Mouse (Mus musculus): ENCODE results near the gene Zfp609. TPM values are rescaled to one million over a fixed set of nuclear protein-coding genes. Genes with fewer than 3 reads are reported as not detected.
"Not testable (repeated sequence)": the region's sequence is repeated elsewhere in the genome, so short reads cannot be mapped to it uniquely, and the experiment has no call there.

Gene Zfp609
- polyA plus RNA-seq, 1 experiment from 2014 or later: 6.4 TPM

DNA sequence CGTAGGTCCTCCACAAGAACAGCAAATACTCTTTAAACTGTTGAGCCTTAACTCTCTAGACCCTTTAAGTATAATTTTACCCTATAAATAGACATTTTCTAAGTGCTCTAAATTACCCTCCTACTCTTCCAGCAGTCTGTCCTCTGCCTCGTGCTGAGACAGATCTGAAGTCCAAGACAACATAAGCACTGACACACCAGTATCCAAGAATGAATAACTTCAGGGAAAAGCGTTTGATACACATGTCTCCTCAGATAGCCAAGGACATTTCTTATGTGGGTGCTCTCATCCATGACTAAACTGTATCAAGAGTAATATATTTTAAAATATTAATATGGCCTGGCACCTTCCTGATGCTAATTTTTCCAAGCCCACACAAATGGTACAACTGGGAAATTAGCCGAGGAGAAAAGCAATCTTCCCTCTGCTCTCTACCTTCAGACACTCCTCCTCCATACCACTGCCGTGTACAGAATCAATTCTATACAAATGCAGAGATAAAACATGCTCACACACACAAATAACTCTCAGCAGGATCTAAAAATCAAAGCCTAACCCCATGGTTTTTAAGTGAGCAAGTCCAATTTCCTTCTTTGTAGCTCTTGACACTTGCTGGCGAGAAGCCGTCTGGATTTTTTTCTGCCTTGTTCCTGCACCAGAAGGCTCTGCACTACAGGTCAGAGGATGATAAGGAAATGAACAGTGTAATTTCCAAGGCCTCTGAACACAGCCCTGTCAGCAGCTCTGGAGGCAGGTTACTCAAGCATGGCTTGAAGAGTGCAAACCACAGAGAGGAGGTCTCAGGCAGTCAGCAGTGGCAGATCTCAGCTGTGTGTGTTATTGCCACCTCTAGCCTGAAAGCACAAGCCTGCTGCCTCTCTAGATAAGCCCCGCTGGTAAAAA, 40.2 kb downstream of the Zfp609 start:
- WGBS: 42% methylated on average over 8 of the region's 8 CpGs
- Histone ChIP-seq H3K4me3 (replicated peaks) (no peak overlapping the region), H3K9ac (no peak overlapping the region), H3K27me3 (replicated peaks) (no peaks in the 10 kb centered on the region), H3K9me3 (no peaks in the 10 kb centered on the region), H3K4me1 (peaks cover 11% of the 10 kb centered on the region), H3K27ac (peak overlapping the region; percentile 48), H3K36me3 (no peaks in the 10 kb centered on the region), H3K4me2 (no peak overlapping the region)
- peak; percentile 78 for ATAC-seq (ENCODE audit: insufficient read depth, low FRiP score, low read depth)

DNA sequence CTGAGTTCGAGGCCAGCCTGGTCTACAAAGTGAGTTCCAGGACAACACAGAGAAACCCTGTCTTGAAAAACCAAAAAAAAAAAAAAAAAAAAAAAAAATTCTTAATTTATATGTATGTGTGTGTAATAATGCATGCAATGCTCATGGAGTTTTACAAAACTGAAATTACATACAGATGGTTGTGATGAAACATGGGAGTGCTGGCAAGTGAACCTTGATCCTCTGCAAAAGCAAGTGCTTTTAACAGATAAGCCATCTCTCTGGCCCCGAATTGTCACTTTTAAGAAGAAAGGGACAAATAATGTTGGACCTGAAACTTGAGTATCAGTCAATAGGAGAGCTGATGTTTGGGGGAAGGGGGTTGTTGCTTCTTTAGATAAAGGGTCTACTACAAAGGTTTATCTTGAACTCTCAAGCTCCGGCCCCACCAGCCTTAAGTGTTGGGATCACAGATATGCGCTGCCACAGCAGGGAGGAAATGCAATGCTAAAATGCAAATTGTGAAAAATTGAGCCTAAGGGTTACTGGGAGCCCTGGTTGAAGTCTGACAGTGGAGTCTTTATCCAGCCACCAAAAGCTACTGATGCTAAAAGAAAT, 41.5 kb downstream of the Zfp609 start:
- no peak for ATAC-seq (ENCODE audit: insufficient read depth, low FRiP score, low read depth)
- H3K27me3 ChIP-seq (replicated peaks): no peaks in the 10 kb centered on the region
- 70% methylated on average over 4 of the region's 4 CpGs for WGBS
- no peak overlapping the region for H3K4me3 ChIP-seq (replicated peaks)
- H3K9ac ChIP-seq: no peak overlapping the region
- H3K27ac ChIP-seq: no peak overlapping the region
- H3K36me3 ChIP-seq: no peaks in the 10 kb centered on the region
- peaks cover 11% of the 10 kb centered on the region for H3K4me1 ChIP-seq
- no peaks in the 10 kb centered on the region for H3K9me3 ChIP-seq
- no peak overlapping the region for H3K4me2 ChIP-seq

DNA sequence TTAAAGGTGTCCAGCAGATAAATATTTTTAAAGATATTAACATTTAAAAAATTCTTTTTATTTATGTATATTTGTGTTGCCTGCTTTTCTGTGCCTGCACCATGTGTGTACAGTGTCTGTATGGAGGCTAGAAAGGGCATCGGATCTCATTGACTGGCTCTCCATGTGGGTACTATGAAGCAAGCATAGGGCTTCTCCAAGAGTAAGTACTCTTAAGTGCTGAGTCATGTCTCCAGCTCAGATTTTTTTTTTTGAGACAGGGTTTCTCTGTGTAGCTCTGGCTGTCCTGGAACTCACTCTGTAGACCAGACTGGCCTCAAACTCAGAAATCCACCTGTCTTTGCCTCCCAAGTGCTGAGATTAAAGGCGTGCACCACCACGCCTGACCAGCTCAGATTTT, 47.7 kb downstream of the Zfp609 start:
- WGBS: 93% methylated on average over 3 of the region's 3 CpGs
- H3K4me1 ChIP-seq: peaks cover 15% of the 10 kb centered on the region
- not testable (repeated sequence) for H3K4me3 ChIP-seq (replicated peaks); H3K36me3 ChIP-seq; H3K27ac ChIP-seq; H3K4me2 ChIP-seq; H3K9ac ChIP-seq; H3K9me3 ChIP-seq; H3K27me3 ChIP-seq (replicated peaks); ATAC-seq (ENCODE audit: insufficient read depth, low FRiP score, low read depth)

DNA sequence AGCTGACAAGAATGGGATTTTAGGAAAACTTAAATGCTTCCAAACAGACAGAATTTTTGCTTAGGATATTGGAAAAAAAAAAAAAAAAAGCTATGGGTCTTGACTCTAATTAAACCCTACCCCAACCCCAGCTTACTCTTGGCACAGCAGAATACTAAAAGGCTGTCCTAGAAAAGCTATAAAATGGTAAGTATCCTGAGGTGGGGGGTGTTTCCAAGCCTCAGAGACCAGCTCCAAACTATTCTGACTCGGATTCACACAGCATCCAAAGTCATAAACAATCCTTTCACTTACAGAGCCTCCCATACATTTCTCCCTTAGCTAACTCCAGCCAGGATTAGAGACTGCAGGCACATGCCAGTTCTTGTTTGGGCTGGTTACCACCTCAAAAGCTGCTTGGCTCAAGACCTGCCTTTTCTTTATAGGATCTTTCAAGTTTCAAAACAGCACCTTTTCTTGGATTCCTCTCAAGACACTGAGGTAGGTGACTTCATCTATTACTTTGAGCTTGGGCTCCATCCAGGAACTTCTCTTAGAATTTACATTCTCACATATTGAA, 50.4 kb downstream of the Zfp609 start:
- Histone ChIP-seq H3K4me3 (replicated peaks) (no peak overlapping the region), H3K4me2 (no peak overlapping the region), H3K9ac (no peak overlapping the region), H3K4me1 (peaks cover 15% of the 10 kb centered on the region), H3K9me3 (no peaks in the 10 kb centered on the region), H3K36me3 (no peaks in the 10 kb centered on the region), H3K27ac (peak overlapping the region; percentile 68), H3K27me3 (replicated peaks) (no peaks in the 10 kb centered on the region)
- WGBS: 0% methylated on average over 1 of the region's 1 CpGs
- ATAC-seq (ENCODE audit: insufficient read depth, low FRiP score, low read depth): no peak; the same call in 1 of the 2 replicates

DNA sequence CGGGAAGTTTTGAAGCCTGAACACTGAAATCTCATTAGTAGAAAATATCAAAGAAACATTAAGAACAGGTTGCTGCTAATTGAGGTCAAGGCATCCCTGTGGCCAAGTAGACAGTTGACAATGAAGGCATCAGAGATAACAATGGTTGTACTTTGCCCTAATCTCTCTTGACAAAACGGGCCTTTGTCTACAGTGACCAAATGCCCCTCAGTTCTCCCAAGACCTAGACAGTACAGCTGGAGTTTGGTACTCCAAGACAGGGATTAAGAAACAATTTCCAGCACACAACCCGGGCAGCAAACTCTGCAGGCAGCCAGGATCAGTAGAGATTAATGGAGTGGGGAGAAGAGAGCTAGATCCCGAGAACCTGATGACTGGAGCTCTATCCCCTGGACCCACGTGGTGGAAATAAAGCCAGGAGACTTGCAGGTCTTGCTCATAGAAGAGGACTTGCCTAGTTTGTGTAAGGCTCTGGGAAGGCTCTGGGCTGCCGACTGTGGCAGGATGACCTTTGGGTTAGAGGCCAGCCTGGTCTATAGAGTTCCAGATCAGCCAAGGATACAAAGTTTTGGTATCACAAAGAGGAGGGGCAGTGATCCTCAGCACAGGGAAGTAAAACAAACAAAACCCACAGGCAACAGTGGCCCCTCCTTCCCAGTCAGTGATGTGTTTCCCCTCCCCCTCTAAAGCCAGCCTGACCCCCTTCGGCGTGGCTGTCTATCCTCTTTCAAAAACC, 51.1 kb downstream of the Zfp609 start:
- H3K27me3 ChIP-seq (replicated peaks): no peaks in the 10 kb centered on the region
- H3K9me3 ChIP-seq: no peaks in the 10 kb centered on the region
- H3K9ac ChIP-seq: no peak overlapping the region
- no peaks in the 10 kb centered on the region for H3K36me3 ChIP-seq
- peak overlapping the region; percentile 68 for H3K27ac ChIP-seq
- H3K4me3 ChIP-seq (replicated peaks): no peak overlapping the region
- 19% methylated on average over 8 of the region's 8 CpGs for WGBS
- H3K4me1 ChIP-seq: peaks cover 15% of the 10 kb centered on the region
- 0 out of 2 replicates have a peak overlapping the region, but pooled peaks have one; percentile 3 for H3K4me2 ChIP-seq
- ATAC-seq (ENCODE audit: insufficient read depth, low FRiP score, low read depth): no peak

DNA sequence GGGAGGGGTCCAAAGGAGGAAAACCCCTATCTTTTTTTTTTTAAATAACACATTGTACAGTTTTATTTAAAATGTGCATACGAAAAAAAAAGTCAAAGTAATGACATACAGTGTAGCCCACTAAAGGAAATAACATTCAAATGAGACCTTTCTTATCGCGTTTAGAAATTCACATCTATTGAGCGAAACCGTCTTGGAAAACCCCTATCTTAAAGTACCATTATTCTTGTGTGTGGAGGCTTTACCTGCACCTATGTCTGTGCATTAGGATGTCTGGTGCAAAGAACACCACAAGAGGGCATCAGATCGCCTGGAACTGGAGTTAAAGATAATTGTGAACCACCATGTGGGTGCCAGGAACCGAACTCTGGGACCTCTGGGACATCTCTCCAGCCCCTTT, 53.6 kb downstream of the Zfp609 start:
- H3K4me2 ChIP-seq: no peak overlapping the region
- H3K27ac ChIP-seq: no peak overlapping the region
- H3K4me3 ChIP-seq (replicated peaks): no peak overlapping the region
- no peaks in the 10 kb centered on the region for H3K9me3 ChIP-seq
- H3K9ac ChIP-seq: no peak overlapping the region
- H3K27me3 ChIP-seq (replicated peaks): no peaks in the 10 kb centered on the region
- WGBS: 94% methylated on average over 7 of the region's 7 CpGs
- H3K4me1 ChIP-seq: peaks cover 15% of the 10 kb centered on the region
- no peak for ATAC-seq (ENCODE audit: insufficient read depth, low FRiP score, low read depth)
- H3K36me3 ChIP-seq: no peaks in the 10 kb centered on the region

DNA sequence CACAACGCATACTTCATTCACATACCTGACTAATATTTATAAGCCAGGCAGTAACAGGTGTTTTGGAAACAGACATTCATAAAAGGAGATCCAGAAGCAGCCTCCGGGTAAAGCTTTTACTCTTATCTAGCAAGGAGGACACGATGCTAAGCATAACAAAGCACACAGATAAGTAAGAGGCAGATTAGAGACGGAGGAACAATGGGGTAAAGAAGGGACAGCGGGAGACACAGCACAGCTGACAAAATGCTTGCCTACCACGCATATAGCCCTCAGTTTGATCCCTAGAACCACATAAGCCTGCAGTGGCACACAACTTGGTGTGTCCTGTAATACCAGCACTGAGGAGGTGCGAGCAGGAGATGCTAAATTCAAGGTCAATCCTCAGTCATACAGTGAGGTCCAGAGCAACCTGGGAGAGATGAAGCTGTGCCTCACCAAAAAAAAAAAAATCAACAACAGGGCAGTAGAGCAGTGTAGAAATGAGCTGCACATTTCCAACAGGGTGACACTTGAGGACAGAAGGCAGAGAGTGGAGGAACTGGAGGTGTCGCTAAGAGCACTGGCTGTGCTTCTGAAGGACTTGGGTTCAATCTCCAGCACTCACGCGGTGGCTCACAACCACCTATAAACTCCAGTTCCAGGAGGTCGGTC, 56.2 kb downstream of the Zfp609 start:
- Histone ChIP-seq H3K27ac (no peak overlapping the region), H3K4me2 (no peak overlapping the region), H3K9me3 (no peaks in the 10 kb centered on the region), H3K27me3 (replicated peaks) (no peaks in the 10 kb centered on the region), H3K9ac (no peak overlapping the region), H3K4me3 (replicated peaks) (no peak overlapping the region), H3K36me3 (no peaks in the 10 kb centered on the region), H3K4me1 (peaks cover 2% of the 10 kb centered on the region; the same call in 1 of the 2 replicates)
- 43% methylated on average over 11 of the region's 11 CpGs for WGBS
- ATAC-seq (ENCODE audit: insufficient read depth, low FRiP score, low read depth): no peak

DNA sequence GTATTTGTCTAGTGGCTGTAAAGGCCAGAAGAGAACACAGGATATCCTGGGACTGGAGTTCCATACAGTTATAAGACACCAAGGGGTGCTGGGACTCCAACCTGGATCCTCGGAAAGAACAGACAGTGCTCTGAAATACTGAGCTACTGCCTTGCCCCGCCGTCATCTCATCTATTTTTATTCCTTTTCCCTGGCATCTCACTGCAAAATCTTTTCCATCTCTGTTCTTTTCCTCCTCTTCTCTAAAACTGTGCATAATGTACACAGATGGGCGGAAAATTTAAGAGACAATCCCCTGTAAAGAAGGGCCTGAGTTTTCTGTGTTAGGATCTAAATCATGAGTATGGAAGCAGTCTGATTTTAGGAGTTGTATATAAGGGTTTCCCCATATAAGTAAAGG, 64.6 kb downstream of the Zfp609 start:
- ATAC-seq (ENCODE audit: insufficient read depth, low FRiP score, low read depth): no peak
- no peak overlapping the region for H3K9ac ChIP-seq
- WGBS: 93% methylated on average over 4 of the region's 4 CpGs
- H3K9me3 ChIP-seq: no peaks in the 10 kb centered on the region
- no peak overlapping the region for H3K4me3 ChIP-seq (replicated peaks)
- H3K27me3 ChIP-seq (replicated peaks): no peaks in the 10 kb centered on the region
- H3K36me3 ChIP-seq: no peaks in the 10 kb centered on the region
- H3K4me1 ChIP-seq: 0 out of 2 replicates have a peak, but pooled peaks cover 6% of the 10 kb centered on the region
- H3K4me2 ChIP-seq: no peak overlapping the region
- no peak overlapping the region for H3K27ac ChIP-seq

DNA sequence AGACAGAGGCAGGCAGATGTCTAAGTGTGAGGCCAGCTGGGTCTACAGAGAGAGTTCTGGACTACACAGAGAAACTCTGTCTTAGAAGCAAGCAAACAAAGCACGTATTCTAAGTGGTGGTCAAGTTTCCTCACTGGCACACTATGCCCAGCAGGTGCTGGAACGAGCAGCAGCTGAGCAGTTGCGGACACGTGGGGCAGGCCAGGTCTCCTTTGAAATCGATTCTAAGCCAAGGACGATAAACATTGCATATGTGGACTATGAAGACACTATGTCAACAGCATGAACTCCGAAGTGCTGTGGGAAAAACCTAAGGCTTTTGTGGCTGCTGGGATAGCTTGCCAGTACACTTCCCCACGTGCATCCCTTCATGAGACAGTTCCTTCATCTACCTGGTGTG, 67.4 kb downstream of the Zfp609 start:
- H3K4me2 ChIP-seq: no peak overlapping the region
- 60% methylated on average over 8 of the region's 8 CpGs for WGBS
- no peak overlapping the region for H3K9ac ChIP-seq
- H3K9me3 ChIP-seq: no peaks in the 10 kb centered on the region
- 0 out of 2 replicates have a peak, but pooled peaks cover 6% of the 10 kb centered on the region for H3K4me1 ChIP-seq
- H3K36me3 ChIP-seq: no peaks in the 10 kb centered on the region
- H3K27me3 ChIP-seq (replicated peaks): no peaks in the 10 kb centered on the region
- H3K4me3 ChIP-seq (replicated peaks): no peak overlapping the region
- ATAC-seq (ENCODE audit: insufficient read depth, low FRiP score, low read depth): no peak
- H3K27ac ChIP-seq: peak overlapping the region; percentile 35; the same call in 1 of the 2 replicates

DNA sequence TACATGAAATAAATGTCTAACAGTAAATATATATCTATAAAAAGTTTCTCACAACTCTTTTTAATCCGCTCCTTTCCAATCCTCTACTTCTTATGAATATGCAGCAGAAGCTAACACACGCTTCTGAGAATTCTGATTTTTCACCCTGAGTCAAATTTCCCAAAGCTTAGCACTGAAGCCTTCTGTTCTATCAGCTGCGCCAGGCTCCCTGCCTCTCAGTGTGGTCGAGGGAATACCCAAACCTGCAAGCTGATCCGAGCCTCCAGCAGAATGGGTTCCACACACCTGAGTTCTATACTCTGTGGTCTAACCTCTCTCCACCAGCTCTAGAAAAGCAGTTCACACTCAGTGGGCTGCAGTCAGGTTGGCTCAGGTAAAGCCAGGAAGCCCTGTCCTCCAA, 68.1 kb downstream of the Zfp609 start:
- no peaks in the 10 kb centered on the region for H3K27me3 ChIP-seq (replicated peaks)
- H3K4me1 ChIP-seq: 0 out of 2 replicates have a peak, but pooled peaks cover 6% of the 10 kb centered on the region
- H3K27ac ChIP-seq: no peak overlapping the region
- no peak overlapping the region for H3K4me2 ChIP-seq
- no peak overlapping the region for H3K4me3 ChIP-seq (replicated peaks)
- no peaks in the 10 kb centered on the region for H3K9me3 ChIP-seq
- no peak overlapping the region for H3K9ac ChIP-seq
- WGBS: 84% methylated on average over 5 of the region's 5 CpGs
- no peak for ATAC-seq (ENCODE audit: insufficient read depth, low FRiP score, low read depth)
- no peaks in the 10 kb centered on the region for H3K36me3 ChIP-seq

DNA sequence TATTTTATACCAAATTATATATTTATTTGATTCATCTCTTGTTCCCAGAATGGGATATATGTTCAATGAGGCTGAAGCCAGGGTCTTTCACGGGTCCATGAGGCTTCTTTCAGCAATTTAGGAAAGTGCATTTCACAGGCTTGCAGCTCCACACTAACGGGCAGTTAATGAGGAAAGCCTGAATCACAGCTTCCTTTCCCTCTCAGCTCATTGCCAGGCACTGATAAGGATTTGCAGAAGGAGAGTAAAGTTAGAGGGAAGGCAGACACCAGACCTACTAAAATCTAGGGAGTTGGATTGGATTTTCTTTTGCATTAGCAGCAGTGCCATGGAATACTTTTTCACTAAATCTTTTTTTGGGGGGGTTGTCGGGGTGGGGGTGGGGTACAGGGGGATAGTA, 69.5 kb downstream of the Zfp609 start:
- no peak overlapping the region for H3K27ac ChIP-seq
- 65% methylated on average over 3 of the region's 3 CpGs for WGBS
- no peak for ATAC-seq (ENCODE audit: insufficient read depth, low FRiP score, low read depth)
- no peaks in the 10 kb centered on the region for H3K36me3 ChIP-seq
- no peak overlapping the region for H3K9ac ChIP-seq
- H3K4me2 ChIP-seq: no peak overlapping the region
- no peak overlapping the region for H3K4me3 ChIP-seq (replicated peaks)
- no peaks in the 10 kb centered on the region for H3K27me3 ChIP-seq (replicated peaks)
- no peaks in the 10 kb centered on the region for H3K9me3 ChIP-seq
- 0 out of 2 replicates have a peak, but pooled peaks cover 6% of the 10 kb centered on the region for H3K4me1 ChIP-seq
